Mouse (Mus musculus) brain, embryonic 14.5 days (tissue): Measurements from ENCODE around the gene Rbpms2.

ENCODE experiments used
- CTCF ChIP-seq: fragments of 200-500 bp; IDR thresholded peaks from 2 replicates; pipeline ENCODE4 v1.5.1; 2012; ENCODE audit warnings: inconsistent platforms, mild to moderate bottlenecking, moderate library complexity, borderline replicate concordance; ENCODE audit not compliant: insufficient read depth, insufficient read length; ENCODE audit errors: extremely low read depth
- POLR2A ChIP-seq: fragments of 200-500 bp; IDR thresholded peaks from 2 replicates; pipeline ENCODE4 v1.6.1; 2012; ENCODE audit warnings: mild to moderate bottlenecking, inconsistent platforms, borderline replicate concordance; ENCODE audit not compliant: poor library complexity, insufficient read depth, insufficient read length, severe bottlenecking; ENCODE audit errors: extremely low read depth

DNA sequence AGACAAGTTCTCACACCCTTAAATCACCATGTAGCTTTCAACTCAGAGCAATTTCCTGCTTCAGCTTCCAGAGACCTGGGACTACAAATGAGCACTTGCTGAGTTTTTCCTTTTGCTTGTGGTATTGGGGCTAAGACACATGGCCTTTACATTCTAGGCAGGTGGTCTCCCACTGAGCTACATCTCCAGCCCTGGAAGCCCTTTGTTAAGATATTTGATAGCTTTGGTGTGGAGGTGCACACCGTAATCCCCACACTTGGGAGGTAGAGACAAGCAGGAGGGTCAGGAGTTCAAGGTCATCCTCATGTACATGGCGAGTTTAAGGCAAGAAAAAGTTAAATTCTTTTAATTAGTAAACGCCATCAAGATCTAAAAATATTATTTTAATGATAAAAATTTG lies 52.7 kb downstream of the Rbpms2 start:
- TF ChIP-seq CTCF (no peak), POLR2A (no peak)
